Mouse (Mus musculus) megakaryocyte, embryonic 14.5 days (primary cell): Measurements from ENCODE around the gene Ddx54. TPM values are rescaled to one million over a fixed set of nuclear protein-coding genes. Genes with fewer than 3 reads are reported as not detected.

ENCODE experiments used
- H3K27me3 ChIP-seq: replicated peaks from 2 replicates; pipeline ENCODE3; 2012; ENCODE audit warnings: inconsistent platforms
- H3K36me3 ChIP-seq: replicated peaks from 2 replicates; pipeline ENCODE3; 2012; ENCODE audit warnings: low read length, inconsistent platforms, mixed read lengths
- H3K4me1 ChIP-seq: 2 replicates; pipeline ENCODE4 v1.6.1; 2012; ENCODE audit warnings: inconsistent platforms
- H3K4me3 ChIP-seq: replicated peaks from 2 replicates; pipeline ENCODE3; 2012; ENCODE audit warnings: moderate library complexity, mild to moderate bottlenecking, inconsistent platforms
- H3K9me3 ChIP-seq: 2 replicates; pipeline ENCODE4 v1.6.1; 2012; ENCODE audit warnings: inconsistent platforms
- FLI1 ChIP-seq: IDR thresholded peaks from 2 replicates; pipeline ENCODE4 v1.6.1; 2012; ENCODE audit warnings: low read length, inconsistent platforms, mixed read lengths
- GATA1 ChIP-seq: IDR thresholded peaks from 3 replicates; pipeline ENCODE4 v1.6.1; 2012; ENCODE audit warnings: mixed read lengths, low read length, inconsistent platforms, borderline replicate concordance
- polyA plus RNA-seq: library from polyadenylated mRNA; stranded (reverse); fragments of >175 nt; gene quantifications from 2 replicates; pipeline ENCODE4 v1.2.3, GENCODE M21; 2012; ENCODE audit warnings: low replicate concordance; ENCODE audit not compliant: insufficient read depth

Gene Ddx54
- polyA plus RNA-seq, 1 experiment: 74.7 TPM

DNA sequence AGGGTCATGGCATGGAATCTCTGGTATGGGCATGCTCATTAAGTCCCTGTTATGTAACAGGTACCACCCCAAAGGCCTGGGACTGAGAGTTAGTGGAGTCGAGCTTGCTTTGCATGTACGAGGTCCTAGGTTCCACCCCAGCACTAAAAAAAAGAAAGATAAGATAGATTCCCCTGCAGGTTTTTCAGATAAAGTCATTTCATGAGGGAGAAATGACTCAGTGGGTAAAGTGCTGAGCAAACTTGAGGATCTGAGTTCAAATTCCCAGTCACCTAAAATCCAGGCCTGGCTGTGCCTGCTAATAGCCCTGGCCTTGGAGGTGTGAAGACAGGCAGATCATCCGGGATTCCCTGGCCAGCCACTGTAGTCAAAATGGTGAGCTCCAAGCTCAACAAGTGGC is 59.3 kb downstream of the Ddx54 start:
- Histone ChIP-seq H3K27me3 (peaks cover 88% of the 10 kb centered on the region), H3K36me3 (no peaks in the 10 kb centered on the region), H3K4me3 (no peak overlapping the region), H3K9me3 (peaks cover 22% of the 10 kb centered on the region), H3K4me1 (peaks cover 7% of the 10 kb centered on the region; the same call in 1 of the 2 replicates)
- no peak for TF ChIP-seq FLI1
- no peak for TF ChIP-seq GATA1

DNA sequence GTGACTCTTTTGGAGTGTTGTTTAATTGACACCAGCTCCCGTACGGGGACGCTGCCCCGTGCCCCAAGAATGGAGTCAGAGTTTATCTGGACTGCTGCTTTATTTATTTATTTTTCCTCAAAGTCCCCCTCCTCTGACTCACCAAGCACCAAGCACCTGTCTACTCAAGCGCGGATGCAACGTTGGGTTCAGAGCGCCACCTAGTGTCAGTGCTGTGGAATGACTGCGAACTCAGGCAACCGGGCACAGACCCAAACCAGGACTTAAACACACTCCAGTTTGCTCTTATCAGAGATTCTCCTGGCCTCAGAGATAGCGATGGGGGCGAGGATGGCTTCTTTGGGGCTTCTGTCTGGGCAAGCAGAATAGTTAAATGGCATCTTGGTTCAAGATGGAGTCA is 61.1 kb downstream of the Ddx54 start:
- Histone ChIP-seq H3K4me3 (no peak overlapping the region), H3K4me1 (peaks cover 11% of the 10 kb centered on the region; the same call in 1 of the 2 replicates), H3K27me3 (peaks cover 90% of the 10 kb centered on the region), H3K36me3 (no peaks in the 10 kb centered on the region), H3K9me3 (peaks cover 20% of the 10 kb centered on the region)
- TF ChIP-seq FLI1 (no peak), GATA1 (no peak)

DNA sequence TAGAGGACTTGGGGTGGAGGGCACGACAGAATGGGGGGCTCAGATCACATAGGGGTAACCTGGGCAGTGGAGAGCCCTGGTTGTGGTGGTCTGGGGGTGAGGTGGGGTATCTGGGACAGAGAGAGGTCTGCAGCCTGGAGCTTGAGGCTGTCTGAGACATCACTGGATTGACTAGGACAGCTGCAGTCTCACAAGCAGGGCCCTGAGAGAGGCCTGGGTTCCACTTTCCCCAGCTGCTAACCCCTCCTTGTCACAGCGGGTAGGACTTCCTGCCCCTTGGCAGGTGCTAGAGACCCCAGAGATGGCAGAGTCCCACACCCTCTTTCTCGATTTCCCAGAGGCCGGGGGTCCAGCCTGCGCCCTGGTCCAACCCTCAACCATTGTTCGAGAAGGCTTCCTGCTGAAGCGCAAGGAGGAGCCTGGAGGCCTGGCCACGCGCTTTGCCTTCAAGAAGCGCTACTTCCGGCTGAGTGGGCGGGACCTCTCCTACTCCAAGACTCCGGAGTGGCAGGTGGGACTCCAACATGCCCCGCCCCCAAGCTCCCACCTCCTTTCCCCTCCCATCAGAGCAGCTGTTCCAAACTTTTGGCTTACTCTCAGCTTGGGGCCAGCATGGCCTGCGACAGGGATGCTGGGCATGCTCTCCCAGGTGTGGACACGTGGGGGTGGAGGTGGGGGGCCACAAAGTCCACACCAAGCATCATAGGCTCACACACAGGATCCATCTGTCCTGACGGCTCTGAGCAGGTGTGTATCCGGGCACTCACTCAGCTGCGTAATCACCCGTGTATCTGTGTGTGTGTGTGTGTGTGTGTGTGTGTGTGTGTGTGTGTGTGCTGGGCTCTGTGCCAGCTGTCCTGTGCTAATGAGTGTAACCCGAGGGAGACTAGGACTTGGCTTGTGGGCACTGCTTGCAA is 61.9 kb downstream of the Ddx54 start:
- peaks cover 90% of the 10 kb centered on the region for H3K27me3 ChIP-seq
- H3K9me3 ChIP-seq: peaks cover 19% of the 10 kb centered on the region
- H3K4me1 ChIP-seq: peaks cover 11% of the 10 kb centered on the region; the same call in 1 of the 2 replicates
- TF ChIP-seq GATA1: no peak
- TF ChIP-seq FLI1: no peak
- H3K4me3 ChIP-seq: no peak overlapping the region
- no peaks in the 10 kb centered on the region for H3K36me3 ChIP-seq

DNA sequence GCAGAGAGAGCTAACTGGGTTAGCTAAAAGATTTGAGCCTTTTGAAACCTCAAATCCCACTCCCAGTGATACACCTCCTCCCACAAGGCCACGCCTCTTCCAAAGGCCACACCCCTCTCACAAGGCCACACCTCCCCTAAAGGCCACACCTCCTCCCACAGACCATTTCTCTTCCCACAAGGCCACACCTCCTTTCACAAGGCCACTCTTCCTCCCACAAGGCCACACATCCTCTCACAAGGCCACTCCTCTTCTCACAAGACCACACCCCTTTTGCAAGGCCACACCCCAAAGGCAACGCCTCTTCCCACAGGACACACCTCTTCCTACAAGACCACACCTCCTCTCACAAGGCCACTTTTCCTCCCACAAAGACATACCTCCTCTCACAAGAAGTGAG is 65.0 kb downstream of the Ddx54 start:
- Histone ChIP-seq H3K4me1 (peaks cover 15% of the 10 kb centered on the region; the same call in 1 of the 2 replicates), H3K36me3 (no peaks in the 10 kb centered on the region), H3K27me3 (peaks cover 92% of the 10 kb centered on the region), H3K4me3 (no peak overlapping the region), H3K9me3 (peaks cover 19% of the 10 kb centered on the region)
- TF ChIP-seq GATA1: no peak
- no peak for TF ChIP-seq FLI1

Other genes with a start within 250 kb of the Ddx54 start
- gene Lhx5, start 181.0 kb upstream of the Ddx54 start, polyA plus RNA-seq: not detected in 2 replicates
- 1.3 and 5.3 TPM in 2 replicates for gene Sdsl, start 139.9 kb upstream of the Ddx54 start, polyA plus RNA-seq
- gene Sds, start 136.2 kb upstream of the Ddx54 start, polyA plus RNA-seq: not detected in 2 replicates
- gene Plbd2, start 109.1 kb upstream of the Ddx54 start, polyA plus RNA-seq: 17.5 and 24.3 TPM in 2 replicates
- gene Slc8b1, start 101.6 kb upstream of the Ddx54 start, polyA plus RNA-seq: 3.0 and 5.3 TPM in 2 replicates
- 68.6 and 71.5 TPM in 2 replicates for gene Tpcn1, start 24.1 kb upstream of the Ddx54 start, polyA plus RNA-seq
- gene Iqcd, start 23.7 kb upstream of the Ddx54 start, polyA plus RNA-seq: 0.94 and 5.8 TPM in 2 replicates
- gene Rita1, start 150 bp upstream of the Ddx54 start, polyA plus RNA-seq: 30.9 and 35.5 TPM in 2 replicates
- not detected in 2 replicates for gene Cfap73, start 21.5 kb downstream of the Ddx54 start, polyA plus RNA-seq
- 13.3 and 20.9 TPM in 2 replicates for gene Rasal1, start 36.1 kb downstream of the Ddx54 start, polyA plus RNA-seq
- not detected in 2 replicates for gene Dtx1, start 99.2 kb downstream of the Ddx54 start, polyA plus RNA-seq
- gene Oas2, start 137.1 kb downstream of the Ddx54 start, polyA plus RNA-seq: 1.00 TPM in 1 of 2 replicates, not detected in the other
- gene Oas3, start 164.9 kb downstream of the Ddx54 start, polyA plus RNA-seq: 3.4 and 4.7 TPM in 2 replicates
- gene Oas1e, start 182.8 kb downstream of the Ddx54 start, polyA plus RNA-seq: not detected in 2 replicates
- not detected in 2 replicates for gene Oas1c, start 199.8 kb downstream of the Ddx54 start, polyA plus RNA-seq
- gene Oas1f, start 234.6 kb downstream of the Ddx54 start, polyA plus RNA-seq: not detected in 2 replicates
- not detected in 2 replicates for gene Oas1h, start 248.7 kb downstream of the Ddx54 start, polyA plus RNA-seq